Mouse (Mus musculus): ENCODE data around the gene Rilpl1. TPM values are rescaled to one million over a fixed set of nuclear protein-coding genes. Genes with fewer than 3 reads are reported as not detected.

The Rilpl1 gene
- polyA plus RNA-seq, 1 experiment from 2014 or later: 9.7 TPM

DNA sequence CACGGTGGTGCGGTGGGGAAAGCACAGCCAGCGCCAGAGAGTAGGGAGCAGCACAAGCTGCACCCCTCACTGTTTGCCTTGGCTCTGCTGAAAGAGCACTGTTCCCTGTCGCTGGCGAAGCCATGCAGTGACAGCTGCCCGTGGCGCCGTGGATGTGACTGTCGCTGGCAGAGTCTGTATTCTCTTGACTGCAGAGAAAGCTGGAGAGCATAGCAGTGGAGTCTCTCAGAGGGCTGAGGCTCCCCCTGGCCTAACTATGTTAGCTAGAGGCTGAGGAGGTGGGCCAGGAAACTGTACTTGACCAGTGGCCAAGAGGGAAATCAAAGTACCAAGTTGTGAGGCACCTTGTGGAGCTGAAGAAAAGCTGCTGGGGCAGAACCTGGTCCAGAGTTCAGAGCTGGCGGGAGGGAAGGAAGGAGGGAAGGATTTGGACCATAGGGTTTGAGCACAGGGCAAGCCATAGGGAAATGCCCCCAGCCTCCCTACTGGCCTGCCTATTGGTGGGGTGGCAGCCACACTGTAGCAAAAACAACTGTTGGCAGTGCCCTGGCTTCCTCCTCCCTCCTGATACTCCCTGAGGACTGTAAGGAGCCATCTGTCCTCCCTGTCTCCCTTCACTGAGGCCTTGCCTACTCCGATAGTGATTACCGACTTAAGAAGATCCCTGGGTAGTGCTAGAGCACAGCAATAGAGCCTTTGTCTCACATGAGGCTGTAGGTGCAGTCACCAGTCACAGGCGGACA is 77.7 kb downstream of the Rilpl1 start:
- peaks cover 39% of the 10 kb centered on the region for H3K36me3 ChIP-seq (ENCODE audit: control insufficient read depth, insufficient read depth)
- H3K9ac ChIP-seq (replicated peaks; ENCODE audit: low read depth, low read length): no peak overlapping the region
- WGBS: 77% methylated on average over 13 of the region's 13 CpGs
- H3K4me1 ChIP-seq (replicated peaks; ENCODE audit: control insufficient read depth, insufficient read depth, low read length): peaks cover 11% of the 10 kb centered on the region
- no peaks in the 10 kb centered on the region for H3K9me3 ChIP-seq (ENCODE audit: control insufficient read depth, low read length)
- ATAC-seq: peak; percentile 74
- no peaks in the 10 kb centered on the region for H3K27me3 ChIP-seq (replicated peaks; ENCODE audit: control insufficient read depth, insufficient read depth, low read length)
- peak overlapping the region; percentile 83 for H3K27ac ChIP-seq (ENCODE audit: low read length)
- H3K4me2 ChIP-seq (ENCODE audit: low read length): no peak overlapping the region
- no peak overlapping the region for H3K4me3 ChIP-seq (replicated peaks; ENCODE audit: low read length)

DNA sequence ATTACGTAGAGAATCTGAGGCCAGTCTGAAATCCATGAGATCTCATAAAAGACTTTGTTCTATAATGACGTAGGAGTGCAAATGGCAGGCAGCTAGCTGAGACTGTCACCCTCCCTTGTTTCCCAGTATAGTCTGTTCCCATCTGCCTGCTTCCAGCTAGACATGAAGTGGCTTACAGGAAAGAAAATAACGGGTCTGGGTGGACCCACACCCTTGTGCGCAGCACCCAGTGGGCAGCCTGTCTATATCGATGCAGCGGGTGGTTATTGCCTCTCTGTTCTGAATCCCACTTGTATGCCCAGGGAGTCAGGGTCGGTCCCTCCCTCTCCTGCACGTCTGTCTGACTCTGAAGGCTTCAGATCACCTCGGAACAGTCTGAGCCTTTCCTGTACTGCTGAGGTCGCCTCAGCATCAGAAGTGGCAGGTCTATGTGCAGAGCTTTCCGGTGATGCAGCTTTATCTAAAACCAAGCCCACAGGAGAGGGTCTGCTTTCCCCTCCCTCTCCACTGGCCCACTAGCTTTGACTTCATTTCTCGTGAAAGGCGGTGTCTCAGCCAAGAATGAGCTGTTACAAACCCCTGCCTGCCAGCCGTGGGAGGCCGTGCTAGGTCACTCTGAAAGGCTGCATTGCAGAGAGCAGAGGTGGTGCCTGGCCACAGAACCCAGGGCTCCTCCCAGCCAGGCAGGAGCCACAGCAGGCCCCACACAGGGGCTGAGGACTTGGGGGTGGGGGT is 78.5 kb downstream of the Rilpl1 start:
- peak; percentile 8; the same call in 1 of the 2 replicates for ATAC-seq
- H3K9ac ChIP-seq (replicated peaks; ENCODE audit: low read depth, low read length): 0 out of 2 replicates have a peak overlapping the region, but pooled peaks have one; percentile 11

DNA sequence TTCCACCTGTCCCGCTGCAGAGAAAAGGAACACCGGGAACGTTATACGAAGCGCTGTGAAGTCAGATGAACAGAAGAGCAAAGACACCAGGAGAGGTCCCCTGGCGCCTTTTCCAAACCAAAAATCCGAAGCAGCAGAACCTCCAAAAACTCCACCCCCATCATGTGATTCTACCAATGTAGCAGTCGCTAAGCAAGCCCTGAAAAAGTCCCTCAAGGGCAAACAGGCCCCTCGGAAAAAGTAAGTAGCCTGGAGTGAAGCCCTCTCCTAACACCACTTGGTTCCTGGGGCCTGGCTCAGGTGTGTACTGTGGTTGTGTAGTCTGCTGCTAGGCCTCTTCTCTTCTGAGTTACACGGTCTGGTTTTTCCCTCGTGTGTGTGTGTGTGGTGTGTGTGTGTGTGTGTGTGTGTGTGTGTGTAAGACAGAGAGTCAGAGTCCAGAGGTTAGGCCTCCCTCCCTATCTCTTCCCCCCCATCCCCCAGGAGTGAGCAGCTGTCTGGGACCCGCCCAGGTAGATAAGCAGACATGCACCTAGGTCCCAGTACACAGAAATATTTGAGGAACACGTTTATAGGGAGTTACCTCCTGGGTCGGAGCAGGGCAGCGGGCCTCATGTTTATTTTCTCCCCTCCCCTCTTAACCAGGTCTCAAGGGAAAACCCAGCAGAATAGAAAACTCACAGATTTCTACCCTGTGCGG is 80.4 kb downstream of the Rilpl1 start:
- ATAC-seq: no peak
- H3K4me2 ChIP-seq (ENCODE audit: low read length): no peak overlapping the region
- no peak overlapping the region for H3K9ac ChIP-seq (replicated peaks; ENCODE audit: low read depth, low read length)
- no peaks in the 10 kb centered on the region for H3K9me3 ChIP-seq (ENCODE audit: control insufficient read depth, low read length)
- WGBS: 88% methylated on average over 16 of the region's 16 CpGs
- no peak overlapping the region for H3K27ac ChIP-seq (ENCODE audit: low read length)
- peaks cover 21% of the 10 kb centered on the region for H3K4me1 ChIP-seq (replicated peaks; ENCODE audit: control insufficient read depth, insufficient read depth, low read length)
- H3K36me3 ChIP-seq (ENCODE audit: control insufficient read depth, insufficient read depth): peaks cover 28% of the 10 kb centered on the region
- no peak overlapping the region for H3K4me3 ChIP-seq (replicated peaks; ENCODE audit: low read length)
- no peaks in the 10 kb centered on the region for H3K27me3 ChIP-seq (replicated peaks; ENCODE audit: control insufficient read depth, insufficient read depth, low read length)

More for the DNA sequence above, 78.5 kb downstream of the Rilpl1 start:
- peak overlapping the region; percentile 83 for H3K27ac ChIP-seq (ENCODE audit: low read length)
- H3K4me1 ChIP-seq (replicated peaks; ENCODE audit: control insufficient read depth, insufficient read depth, low read length): peaks cover 11% of the 10 kb centered on the region
- H3K4me3 ChIP-seq (replicated peaks; ENCODE audit: low read length): no peak overlapping the region
- 75% methylated on average over 15 of the region's 15 CpGs for WGBS
- H3K9me3 ChIP-seq (ENCODE audit: control insufficient read depth, low read length): no peaks in the 10 kb centered on the region
- H3K4me2 ChIP-seq (ENCODE audit: low read length): no peak overlapping the region
- H3K36me3 ChIP-seq (ENCODE audit: control insufficient read depth, insufficient read depth): peaks cover 38% of the 10 kb centered on the region
- H3K27me3 ChIP-seq (replicated peaks; ENCODE audit: control insufficient read depth, insufficient read depth, low read length): no peaks in the 10 kb centered on the region

DNA sequence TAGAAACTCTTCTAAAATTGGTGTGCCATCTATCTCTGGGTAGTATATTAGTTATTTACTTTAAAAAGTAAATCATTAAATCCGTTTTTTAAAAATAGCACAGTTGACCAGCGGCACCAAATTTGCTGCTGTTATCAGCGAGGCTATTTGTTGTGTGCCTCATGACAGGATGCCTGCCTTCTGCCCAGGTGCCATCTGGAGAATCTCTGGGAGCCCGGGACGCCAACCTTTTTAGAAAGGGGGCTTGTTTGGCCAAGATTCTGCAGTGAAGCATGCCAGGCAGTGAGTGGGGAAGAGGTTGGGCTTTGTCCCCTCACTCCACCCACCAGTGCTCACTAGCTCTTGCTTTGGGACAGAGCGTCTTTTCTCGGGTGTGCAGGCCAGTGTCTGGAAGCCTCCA is 81.1 kb downstream of the Rilpl1 start:
- Histone ChIP-seq H3K4me3 (replicated peaks; ENCODE audit: low read length) (no peak overlapping the region), H3K9ac (replicated peaks; ENCODE audit: low read depth, low read length) (no peak overlapping the region), H3K9me3 (ENCODE audit: control insufficient read depth, low read length) (no peaks in the 10 kb centered on the region), H3K36me3 (ENCODE audit: control insufficient read depth, insufficient read depth) (peaks cover 24% of the 10 kb centered on the region), H3K27ac (ENCODE audit: low read length) (no peak overlapping the region), H3K4me1 (replicated peaks; ENCODE audit: control insufficient read depth, insufficient read depth, low read length) (peaks cover 21% of the 10 kb centered on the region), H3K4me2 (ENCODE audit: low read length) (no peak overlapping the region), H3K27me3 (replicated peaks; ENCODE audit: control insufficient read depth, insufficient read depth, low read length) (no peaks in the 10 kb centered on the region)
- 82% methylated on average over 7 of the region's 7 CpGs for WGBS
- no peak for ATAC-seq

DNA sequence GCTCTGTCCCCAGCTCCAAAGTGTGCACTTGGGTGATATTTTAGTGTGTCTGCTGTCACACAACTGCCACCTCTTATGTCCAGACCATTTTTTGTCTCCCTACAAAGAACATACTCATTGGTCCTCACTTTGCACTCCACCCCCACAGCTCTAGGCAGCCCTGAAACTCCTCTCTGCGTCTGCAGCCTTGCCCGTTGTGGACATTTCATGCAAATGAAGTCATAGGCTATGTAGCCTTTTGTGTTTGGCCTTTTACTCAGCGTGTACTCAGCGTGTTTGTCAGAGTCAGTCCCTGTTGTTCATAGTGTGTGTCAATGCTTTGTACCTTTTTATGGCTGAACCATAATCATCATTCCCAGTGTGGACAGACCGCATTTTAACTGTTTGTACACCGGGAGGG is 81.7 kb downstream of the Rilpl1 start:
- Histone ChIP-seq H3K27me3 (replicated peaks; ENCODE audit: control insufficient read depth, insufficient read depth, low read length) (no peaks in the 10 kb centered on the region), H3K4me1 (replicated peaks; ENCODE audit: control insufficient read depth, insufficient read depth, low read length) (peaks cover 27% of the 10 kb centered on the region), H3K9ac (replicated peaks; ENCODE audit: low read depth, low read length) (no peak overlapping the region), H3K36me3 (ENCODE audit: control insufficient read depth, insufficient read depth) (peaks cover 20% of the 10 kb centered on the region), H3K27ac (ENCODE audit: low read length) (no peak overlapping the region), H3K9me3 (ENCODE audit: control insufficient read depth, low read length) (no peaks in the 10 kb centered on the region), H3K4me2 (ENCODE audit: low read length) (no peak overlapping the region), H3K4me3 (replicated peaks; ENCODE audit: low read length) (no peak overlapping the region)
- 68% methylated on average over 6 of the region's 6 CpGs for WGBS
- ATAC-seq: no peak

DNA sequence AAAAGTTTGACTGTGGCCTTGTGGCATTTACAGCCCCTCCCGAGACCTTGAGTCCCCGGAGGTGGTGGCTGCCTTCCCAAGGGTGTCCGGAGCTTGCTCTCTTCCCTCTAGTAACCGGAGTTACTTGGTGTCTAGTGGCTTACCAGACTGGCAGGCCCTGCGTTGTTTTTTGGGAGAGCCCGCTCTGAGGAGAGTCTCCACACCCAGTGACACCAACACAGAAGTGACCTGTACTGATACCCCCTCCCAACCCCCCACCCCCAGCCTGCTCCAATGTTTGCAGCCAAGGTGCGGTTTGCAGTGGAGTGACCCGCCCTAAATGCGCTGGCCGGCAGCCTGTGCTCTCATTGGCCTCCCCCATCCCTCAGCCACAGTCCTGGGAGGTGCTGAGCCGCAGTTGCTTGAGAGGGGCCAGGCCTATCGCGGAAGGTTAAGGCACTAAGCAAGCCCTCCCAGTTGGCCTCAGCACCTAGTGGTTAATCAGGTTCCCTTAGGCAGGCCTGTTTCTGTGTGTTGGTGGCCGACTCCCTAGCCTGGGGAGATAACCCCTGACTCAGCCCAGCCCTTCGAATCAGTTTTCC is 84.8 kb downstream of the Rilpl1 start:
- 5% methylated on average over 15 of the region's 15 CpGs for WGBS
- no peaks in the 10 kb centered on the region for H3K9me3 ChIP-seq (ENCODE audit: control insufficient read depth, low read length)
- peak overlapping the region; percentile 72 for H3K4me3 ChIP-seq (replicated peaks; ENCODE audit: low read length)
- H3K4me2 ChIP-seq (ENCODE audit: low read length): peak overlapping the region; percentile 92
- ATAC-seq: no peak
- H3K36me3 ChIP-seq (ENCODE audit: control insufficient read depth, insufficient read depth): peaks cover 13% of the 10 kb centered on the region
- peaks cover 20% of the 10 kb centered on the region for H3K4me1 ChIP-seq (replicated peaks; ENCODE audit: control insufficient read depth, insufficient read depth, low read length)
- no peaks in the 10 kb centered on the region for H3K27me3 ChIP-seq (replicated peaks; ENCODE audit: control insufficient read depth, insufficient read depth, low read length)
- H3K27ac ChIP-seq (ENCODE audit: low read length): peak overlapping the region; percentile 17; the same call in 1 of the 2 replicates
- H3K9ac ChIP-seq (replicated peaks; ENCODE audit: low read depth, low read length): peak overlapping the region; percentile 85

DNA sequence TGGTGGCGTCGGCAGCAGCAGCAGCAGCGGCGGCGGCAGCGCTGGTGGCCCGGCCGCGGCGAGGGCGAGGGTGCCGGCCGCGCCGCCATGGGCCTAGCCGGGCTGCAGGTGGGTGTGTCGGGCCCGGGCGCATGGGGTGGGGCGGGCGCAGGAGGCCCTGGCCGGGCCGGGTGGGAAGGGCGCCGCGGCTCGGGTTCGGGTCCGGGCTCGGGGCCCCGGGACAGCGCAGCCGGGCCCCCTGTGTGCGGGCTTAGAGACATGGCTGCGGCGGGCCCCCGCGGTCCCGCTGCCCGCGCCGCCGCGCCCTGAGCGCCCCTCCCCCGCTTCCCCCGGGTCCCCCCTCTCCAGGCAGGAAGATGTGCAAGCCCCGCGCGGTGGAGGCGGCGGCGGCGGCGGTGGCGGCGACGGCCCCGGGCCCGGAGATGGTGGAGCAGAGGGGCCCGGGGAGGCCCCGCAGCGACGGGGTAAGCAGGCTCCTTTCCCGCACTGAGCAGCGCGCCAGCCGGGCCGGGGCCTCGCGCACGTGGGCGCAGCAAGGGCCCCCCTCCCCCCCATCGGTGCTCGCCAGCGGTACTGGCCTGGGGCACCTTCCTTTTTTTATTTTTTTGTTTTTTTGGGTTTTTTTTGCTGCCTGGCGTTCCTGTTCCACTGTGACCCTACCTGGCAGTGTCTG is 85.4 kb downstream of the Rilpl1 start:
- peak overlapping the region; percentile 66 for H3K27ac ChIP-seq (ENCODE audit: low read length)
- H3K9me3 ChIP-seq (ENCODE audit: control insufficient read depth, low read length): no peaks in the 10 kb centered on the region
- peak overlapping the region; percentile 72 for H3K4me3 ChIP-seq (replicated peaks; ENCODE audit: low read length)
- H3K9ac ChIP-seq (replicated peaks; ENCODE audit: low read depth, low read length): peak overlapping the region; percentile 85
- peak overlapping the region; percentile 92 for H3K4me2 ChIP-seq (ENCODE audit: low read length)
- H3K4me1 ChIP-seq (replicated peaks; ENCODE audit: control insufficient read depth, insufficient read depth, low read length): peaks cover 20% of the 10 kb centered on the region
- H3K36me3 ChIP-seq (ENCODE audit: control insufficient read depth, insufficient read depth): peaks cover 13% of the 10 kb centered on the region
- ATAC-seq: peak; percentile 67
- no peaks in the 10 kb centered on the region for H3K27me3 ChIP-seq (replicated peaks; ENCODE audit: control insufficient read depth, insufficient read depth, low read length)
- 0% methylated on average over 33 of the region's 77 CpGs for WGBS

DNA sequence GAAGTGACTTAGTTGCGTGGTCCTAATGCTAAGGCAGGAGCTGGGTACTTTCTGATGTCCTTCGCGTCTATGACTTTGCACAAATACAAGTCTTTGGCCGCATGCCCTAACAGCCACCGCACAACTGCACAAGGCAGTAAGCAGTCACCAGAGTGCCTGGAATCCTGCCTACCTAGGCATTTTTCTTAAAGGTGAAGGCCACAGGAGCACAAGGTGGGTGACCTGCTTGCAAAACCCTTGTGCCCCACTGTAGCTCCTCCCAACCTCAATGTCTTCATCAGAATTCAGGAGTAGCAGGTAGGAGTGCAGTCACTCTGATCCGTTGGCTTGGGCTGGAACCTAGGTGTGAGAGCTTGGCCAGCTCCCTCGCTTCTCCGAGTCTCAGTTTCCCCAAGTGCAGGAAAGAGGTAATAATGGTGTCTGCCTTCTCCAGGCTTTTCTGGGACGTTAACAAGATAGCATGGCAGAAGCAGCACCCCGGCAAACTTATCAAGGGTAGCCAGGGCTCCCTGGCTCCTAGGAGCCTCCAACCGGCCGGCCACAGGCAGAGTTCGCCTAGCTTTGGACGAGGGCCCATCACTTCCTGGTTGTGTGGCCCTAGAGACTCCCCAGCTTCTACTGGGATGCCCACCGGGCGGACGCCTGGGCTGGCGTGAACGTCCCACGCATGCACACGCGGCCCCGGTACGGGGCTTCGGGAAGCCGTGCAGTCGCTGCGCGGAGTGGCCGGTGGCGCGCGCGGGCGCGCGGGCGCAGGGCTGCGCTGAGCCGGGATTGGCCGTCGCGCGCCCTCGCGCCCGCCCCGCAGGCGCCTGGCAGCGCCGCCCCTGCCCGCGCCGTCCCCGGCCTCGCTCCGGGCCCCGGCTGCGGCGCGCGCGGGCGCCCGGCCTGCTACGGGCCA is 86.3 kb downstream of the Rilpl1 start:
- Histone ChIP-seq H3K36me3 (ENCODE audit: control insufficient read depth, insufficient read depth) (peaks cover 11% of the 10 kb centered on the region), H3K4me3 (replicated peaks; ENCODE audit: low read length) (peak overlapping the region; percentile 72), H3K9me3 (ENCODE audit: control insufficient read depth, low read length) (no peaks in the 10 kb centered on the region), H3K4me1 (replicated peaks; ENCODE audit: control insufficient read depth, insufficient read depth, low read length) (peaks cover 26% of the 10 kb centered on the region), H3K27ac (ENCODE audit: low read length) (peak overlapping the region; percentile 66), H3K9ac (replicated peaks; ENCODE audit: low read depth, low read length) (peak overlapping the region; percentile 85), H3K4me2 (ENCODE audit: low read length) (peak overlapping the region; percentile 90), H3K27me3 (replicated peaks; ENCODE audit: control insufficient read depth, insufficient read depth, low read length) (no peaks in the 10 kb centered on the region)
- 5% methylated on average over 54 of the region's 66 CpGs for WGBS
- ATAC-seq: peak; percentile 94

All from forebrain, embryonic 16.5 days (tissue).